Mouse (Mus musculus) ES-E14 (cell line): ENCODE measurements around the gene 2210407C18Rik. TPM values are rescaled to one million over a fixed set of nuclear protein-coding genes. Genes with fewer than 3 reads are reported as not detected.

ENCODE experiments used
- DNase-seq: peaks from one replicate; pipeline ENCODE4 v3.0.0-alpha.2; 2013; ENCODE audit warnings: low read depth, low spot score
- H3K27ac ChIP-seq: 2 replicates; pipeline ENCODE4 v1.5.1; 2012; ENCODE audit warnings: low read depth, mild to moderate bottlenecking, low read length, moderate library complexity, mixed read lengths; ENCODE audit not compliant: poor library complexity, insufficient read depth, severe bottlenecking
- H3K36me3 ChIP-seq: 2 replicates; pipeline ENCODE4 v1.6.1; 2012; ENCODE audit warnings: mild to moderate bottlenecking, low read length, moderate library complexity, mixed read lengths; ENCODE audit not compliant: control insufficient read depth, poor library complexity, insufficient read depth, severe bottlenecking
- H3K4me1 ChIP-seq, 2 experiments: fragments of 150-350 bp in 1 of 2; sonication (generic) in 1 of 2; 2 replicates each; pipeline ENCODE4 v1.6.1; 2012; ENCODE audit warnings: low read length in 2 of 2, mild to moderate bottlenecking in 1 of 2, mixed read lengths in 1 of 2; ENCODE audit not compliant: control insufficient read depth in 2 of 2, insufficient read depth in 2 of 2, poor library complexity in 1 of 2
- H3K4me3 ChIP-seq, 2 experiments: fragments of 150-350 bp in 1 of 2; sonication (generic) in 1 of 2; 2 replicates each; pipeline ENCODE4 v1.5.1; 2012; ENCODE audit warnings: low read length in 2 of 2, low read depth in 1 of 2, mild to moderate bottlenecking in 1 of 2, mixed read lengths in 1 of 2; ENCODE audit not compliant: insufficient read depth in 1 of 2, poor library complexity in 1 of 2, severe bottlenecking in 1 of 2
- H3K9ac ChIP-seq: 2 replicates; pipeline ENCODE4 v1.6.1; 2012; ENCODE audit warnings: low read depth, mild to moderate bottlenecking, low read length, mixed read lengths; ENCODE audit not compliant: poor library complexity, insufficient read depth, severe bottlenecking
- H3K9me3 ChIP-seq: fragments of 150-350 bp; sonication (generic); 2 replicates; pipeline ENCODE4 v1.6.1; 2012; ENCODE audit warnings: low read depth, mild to moderate bottlenecking, low read length; ENCODE audit not compliant: control insufficient read depth, insufficient read depth
- CHD2 ChIP-seq: IDR thresholded peaks from 2 replicates; pipeline ENCODE4 v1.6.1; 2014; ENCODE audit warnings: mild to moderate bottlenecking, low read depth, low read length, inconsistent platforms
- HCFC1 ChIP-seq: IDR thresholded peaks from 2 replicates; pipeline ENCODE4 v1.6.1; 2012; ENCODE audit warnings: low read length, inconsistent platforms, borderline replicate concordance; ENCODE audit not compliant: insufficient read depth
- MAFK ChIP-seq: IDR thresholded peaks from 2 replicates; pipeline ENCODE4 v1.6.1; 2014; ENCODE audit warnings: mild to moderate bottlenecking, low read depth, low read length, inconsistent platforms; ENCODE audit not compliant: insufficient read depth
- ZC3H11A ChIP-seq: IDR thresholded peaks from 2 replicates; pipeline ENCODE4 v1.6.1; 2012; ENCODE audit warnings: low read depth, mild to moderate bottlenecking, inconsistent platforms, low read length, borderline replicate concordance
- ZNF384 ChIP-seq: IDR thresholded peaks from 2 replicates; pipeline ENCODE4 v1.6.1; 2012; ENCODE audit warnings: low read depth, low read length, inconsistent platforms
- in situ Hi-C, 2 experiments: fragments of 600-800 bp; cut with MboI; formaldehyde crosslinking; loops; one replicate each; pipeline ENCODE4 v1.15.1; 2025; ENCODE audit warnings: low sequenced_read_pairs in 2 of 2, inconsistent platforms in 1 of 2; ENCODE audit not compliant: unreplicated experiment in 2 of 2
- total RNA-seq: library from RNA; depleted of rRNA; stranded (reverse); fragments of 300-350 nt; gene quantifications from 2 replicates; pipeline ENCODE4 v1.2.3, GENCODE M21; 2012

2210407C18Rik gene
- total RNA-seq, 1 experiment = not detected

DNA sequence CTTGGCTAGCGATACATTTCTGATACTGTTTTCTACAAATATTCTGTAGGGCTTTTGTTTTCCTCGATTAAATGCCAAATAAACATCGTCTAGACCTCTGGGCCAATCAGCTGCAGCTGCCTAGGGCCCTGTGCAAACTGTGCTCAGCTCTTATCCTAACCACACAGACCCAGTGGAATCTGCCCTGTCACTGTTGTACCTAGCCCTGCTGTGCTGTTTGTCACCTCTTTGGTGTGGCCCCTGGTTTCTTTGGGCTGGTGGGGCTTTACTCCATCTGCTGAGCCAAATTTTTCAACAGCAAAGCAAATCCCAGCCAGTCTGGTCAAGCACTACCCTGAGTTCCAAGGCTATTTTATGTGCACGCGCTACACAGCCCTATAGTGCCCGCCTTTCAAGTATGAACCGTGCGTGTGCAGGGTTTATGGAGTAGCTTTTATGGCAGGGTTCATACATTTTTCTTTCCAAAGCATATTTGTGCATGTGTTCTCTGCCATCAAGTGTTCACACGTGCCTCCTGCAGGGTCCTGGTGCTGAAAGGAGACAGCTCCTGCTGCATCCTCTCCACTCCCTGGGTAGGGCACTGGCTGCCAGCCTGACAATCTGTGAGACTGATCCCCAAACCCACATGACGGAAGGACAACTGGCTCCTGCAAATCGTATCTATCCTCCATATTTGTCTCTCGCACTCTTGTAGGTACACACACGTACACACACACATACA, 25.9 kb upstream of the 2210407C18Rik start:
- no peak for DNase-seq
- Histone ChIP-seq H3K4me3 (no peak overlapping the region), H3K9me3 (no peaks in the 10 kb centered on the region), H3K4me1 (no peaks in the 10 kb centered on the region), H3K27ac (no peak overlapping the region), H3K36me3 (no peaks in the 10 kb centered on the region), H3K9ac (no peak overlapping the region)
- TF ChIP-seq ZC3H11A = no peak
- TF ChIP-seq MAFK = no peak
- TF ChIP-seq ZNF384 = no peak
- no peak for TF ChIP-seq HCFC1
- no peak for TF ChIP-seq CHD2
- in situ Hi-C loops = no loop called here

DNA sequence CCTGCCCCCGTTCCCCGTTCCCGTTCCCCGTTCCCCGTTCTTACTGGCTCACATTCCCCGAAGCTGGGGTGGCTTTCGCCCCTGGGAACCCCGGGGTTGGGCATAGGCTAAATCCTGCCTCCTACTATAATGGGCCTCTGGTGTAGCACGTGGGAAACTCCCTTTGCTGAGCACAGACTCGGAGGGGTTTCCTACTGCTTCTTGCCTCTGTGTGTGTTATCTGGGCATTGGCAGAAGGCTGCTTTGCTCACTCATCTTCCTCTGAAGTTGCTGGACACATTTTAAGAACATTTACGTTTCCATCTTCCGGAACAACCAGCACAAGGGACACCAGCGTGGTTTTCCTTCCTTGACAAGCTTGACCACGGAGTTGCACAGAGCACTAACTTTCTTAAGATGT, 25.2 kb upstream of the 2210407C18Rik start:
- no peaks in the 10 kb centered on the region for H3K4me1 ChIP-seq
- H3K27ac ChIP-seq = no peak overlapping the region
- no peak for TF ChIP-seq ZC3H11A
- no peak for TF ChIP-seq ZNF384
- no peak for TF ChIP-seq HCFC1
- TF ChIP-seq CHD2 = no peak
- TF ChIP-seq MAFK = no peak
- H3K36me3 ChIP-seq = no peaks in the 10 kb centered on the region
- no peak overlapping the region for H3K9ac ChIP-seq
- H3K4me3 ChIP-seq = no peak overlapping the region
- no peak for DNase-seq
- in situ Hi-C loops = no loop called here
- H3K9me3 ChIP-seq = no peaks in the 10 kb centered on the region

DNA sequence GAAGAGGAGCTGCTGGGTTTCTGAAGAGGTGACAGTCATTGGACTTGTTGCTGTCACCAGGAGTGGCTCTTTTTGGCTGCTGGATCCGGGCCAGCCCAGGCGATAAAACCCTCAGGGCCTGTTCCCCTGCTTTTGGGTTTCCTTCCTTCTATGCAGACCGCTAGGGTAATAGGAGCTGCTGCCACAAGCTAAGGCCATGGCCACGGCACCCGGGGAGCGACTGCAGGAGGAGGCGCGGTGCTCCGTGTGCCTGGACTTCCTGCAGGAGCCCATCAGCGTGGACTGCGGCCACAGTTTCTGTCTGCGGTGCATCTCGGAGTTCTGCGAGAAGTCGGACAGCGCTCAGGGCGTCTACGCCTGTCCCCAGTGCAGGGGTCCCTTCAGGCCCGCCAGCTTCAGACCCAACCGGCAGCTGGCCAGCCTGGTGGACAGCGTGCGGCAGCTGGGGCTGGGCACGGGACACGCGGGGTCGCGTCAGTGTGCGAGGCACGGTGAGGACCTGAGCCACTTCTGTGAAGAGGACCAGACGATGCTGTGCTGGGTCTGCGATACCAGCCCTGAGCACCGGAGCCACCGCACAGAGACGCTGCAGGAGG, 24.5 kb upstream of the 2210407C18Rik start, which contains the start of gene Trim58:
Gene Trim58 (plus strand): TSS at position 194 of the 596 bp plus-strand sequence.
- TF ChIP-seq HCFC1 (no peak), ZNF384 (no peak), CHD2 (no peak), ZC3H11A (no peak), MAFK (no peak)
- DNase-seq = no peak
- no peaks in the 10 kb centered on the region for H3K4me1 ChIP-seq
- H3K27ac ChIP-seq = no peak within 1 kb of the TSS
- H3K9ac ChIP-seq = no peak within 1 kb of the TSS
- in situ Hi-C loops = no loop called here
- H3K4me3 ChIP-seq = peak within 1 kb of the TSS; percentile 23 to 58; a peak in 3 of 4 replicates
- no peaks in the 10 kb centered on the region for H3K9me3 ChIP-seq
- H3K36me3 ChIP-seq = no peaks in the 10 kb centered on the region

DNA sequence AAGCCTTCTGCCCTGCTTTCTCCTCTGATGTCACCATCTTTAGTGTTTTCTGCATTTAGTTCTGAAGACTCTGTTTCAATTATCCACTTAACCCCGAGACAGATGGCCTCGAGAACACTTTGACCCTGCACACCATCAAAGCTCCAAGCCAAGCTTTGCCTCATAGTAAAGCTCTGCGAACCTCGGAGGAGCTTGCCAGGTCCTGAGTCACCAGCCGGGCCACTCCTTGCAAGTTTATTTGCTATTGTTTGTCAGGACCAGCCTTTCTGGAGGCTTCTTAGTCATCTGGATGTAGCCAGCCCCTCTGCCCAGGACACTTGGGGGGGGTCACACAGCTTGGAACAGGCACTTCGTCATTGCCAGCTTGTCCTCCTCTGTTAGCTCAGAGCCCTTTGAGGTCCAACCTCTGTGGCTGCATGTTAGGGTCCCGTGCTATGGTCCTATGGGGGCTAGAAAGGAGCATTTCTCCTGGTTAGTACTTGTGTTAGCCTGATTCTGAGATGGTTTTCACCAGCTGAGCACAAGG, 22.4 kb upstream of the 2210407C18Rik start:
- Histone ChIP-seq H3K4me3 (no peak overlapping the region), H3K27ac (no peak overlapping the region), H3K9ac (no peak overlapping the region), H3K4me1 (no peaks in the 10 kb centered on the region), H3K36me3 (no peaks in the 10 kb centered on the region), H3K9me3 (no peaks in the 10 kb centered on the region)
- no peak for DNase-seq
- TF ChIP-seq CHD2 = no peak
- TF ChIP-seq HCFC1 = no peak
- no peak for TF ChIP-seq ZC3H11A
- TF ChIP-seq ZNF384 = no peak
- TF ChIP-seq MAFK = no peak
- in situ Hi-C loops = no loop called here
